Mouse (Mus musculus) urinary bladder, postnatal 36 days (tissue): Measurements from ENCODE around the gene Lenep.

Source experiments
- DNase-seq, 2 experiments: peaks; one replicate each; pipeline ENCODE4 v3.0.0; 2022; ENCODE audit warnings: low spot score in 2 of 2, mixed read lengths in 1 of 2

The Lenep gene

GRCm38 (mm10) chr3:89378394-89379067 lies 24.1 kb downstream of the Lenep start:
- peak; percentile 79 to 87 for DNase-seq

- no peak for DNase-seq
Measured at GRCm38 (mm10) chr3:89377831-89378230, 24.8 kb downstream of the Lenep start.

GRCm38 (mm10) chr3:89373581-89374231 lies 28.9 kb downstream of the Lenep start:
- DNase-seq = no peak

- no peak for DNase-seq
Measured at GRCm38 (mm10) chr3:89367338-89367737, 35.3 kb downstream of the Lenep start.

- no peak for DNase-seq
Measured at GRCm38 (mm10) chr3:89365486-89366414, 36.8 kb downstream of the Lenep start.

GRCm38 (mm10) chr3:89365153-89365485 lies 37.5 kb downstream of the Lenep start, which contains the start of gene Dcst1:
Gene Dcst1 (minus strand): TSS chr3:89365253.
- no peak for DNase-seq

- DNase-seq = no peak
Measured at GRCm38 (mm10) chr3:89364631-89365030, 38.0 kb downstream of the Lenep start.

- no peak for DNase-seq
Measured at GRCm38 (mm10) chr3:89361675-89362074, 40.9 kb downstream of the Lenep start, which contains the start of gene Dcst2. Gene Dcst2 (plus strand): TSS chr3:89361975.

- no peak for DNase-seq
Measured at GRCm38 (mm10) chr3:89360237-89360636, 42.4 kb downstream of the Lenep start.

- no peak for DNase-seq
Measured at GRCm38 (mm10) chr3:89359630-89360029, 43.0 kb downstream of the Lenep start.

- DNase-seq = no peak
Measured at GRCm38 (mm10) chr3:89356029-89356428, 46.6 kb downstream of the Lenep start.

GRCm38 (mm10) chr3:89355512-89355902 lies 47.1 kb downstream of the Lenep start:
- no peak for DNase-seq

GRCm38 (mm10) chr3:89354816-89355511 lies 47.6 kb downstream of the Lenep start:
- peak; percentile 80 to 86 for DNase-seq

GRCm38 (mm10) chr3:89351271-89351670 lies 51.3 kb downstream of the Lenep start:
- DNase-seq = no peak
